Mouse (Mus musculus) cerebellum, adult 9-10 months (tissue): ENCODE data around the gene Dynll1.

ENCODE experiments used
- DNase-seq: peaks from one replicate; pipeline ENCODE4 v3.0.0; 2022

The Dynll1 gene

DNA sequence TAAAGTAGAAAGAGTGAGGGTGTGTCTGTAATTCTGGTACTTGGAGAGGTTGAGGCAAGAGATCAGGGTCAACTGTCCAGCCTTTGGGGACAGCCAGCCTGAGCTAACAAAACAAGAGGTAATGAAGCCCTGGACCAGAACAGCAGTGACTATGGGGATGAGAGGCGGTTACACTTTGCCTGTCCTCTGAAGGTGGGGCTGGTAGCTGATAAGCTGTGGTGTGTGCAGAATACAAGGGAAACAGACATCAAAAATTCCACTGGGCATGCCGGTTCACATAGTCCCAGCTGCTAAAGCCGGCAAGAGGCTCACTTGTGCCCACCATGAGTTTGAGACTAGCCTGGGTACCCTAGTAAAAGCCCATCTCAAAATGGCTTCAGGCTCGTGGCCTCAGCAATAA is 11.6 kb upstream of the Dynll1 start:
- DNase-seq: no peak

DNA sequence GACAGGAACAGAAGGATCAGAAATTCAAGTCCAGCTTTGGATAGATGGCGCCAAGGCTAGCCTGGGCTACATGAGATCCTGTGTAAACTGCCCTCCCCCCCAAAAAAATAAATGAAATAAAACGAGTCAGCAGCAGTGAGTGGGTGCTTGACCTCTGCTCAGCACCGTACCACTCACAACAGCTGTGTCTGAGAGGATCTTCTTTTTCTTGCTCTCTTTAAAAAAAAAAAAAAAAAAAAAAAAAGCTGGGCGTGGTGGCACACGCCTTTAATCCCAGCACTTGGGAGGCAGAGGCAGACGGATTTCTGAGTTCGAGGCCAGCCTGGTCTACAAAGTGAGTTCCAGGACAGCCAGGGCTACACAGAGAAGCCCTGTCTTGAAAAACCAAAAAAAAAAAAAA is 1.4 kb upstream of the Dynll1 start:
- DNase-seq: peak; percentile 41

DNA sequence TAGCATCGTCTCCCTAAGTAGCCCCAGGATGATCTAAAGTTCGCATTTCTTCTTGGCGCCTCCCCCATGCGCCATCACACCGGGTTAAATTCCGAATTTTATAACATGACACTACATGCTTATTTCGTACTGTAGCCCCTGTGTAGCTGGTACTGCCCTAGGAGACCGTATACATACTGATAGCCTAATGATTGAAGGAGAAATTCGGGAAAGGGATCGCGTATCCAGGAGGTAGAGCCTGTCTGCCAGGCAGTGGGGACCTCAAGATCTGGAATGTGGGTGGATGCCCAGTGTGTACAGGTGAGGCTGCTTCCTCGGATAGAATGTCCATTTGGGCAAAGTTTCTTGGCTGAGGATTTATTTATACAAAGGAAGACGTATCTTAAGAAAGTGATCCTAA is 816 bp upstream of the Dynll1 start:
- peak; percentile 63 for DNase-seq

DNA sequence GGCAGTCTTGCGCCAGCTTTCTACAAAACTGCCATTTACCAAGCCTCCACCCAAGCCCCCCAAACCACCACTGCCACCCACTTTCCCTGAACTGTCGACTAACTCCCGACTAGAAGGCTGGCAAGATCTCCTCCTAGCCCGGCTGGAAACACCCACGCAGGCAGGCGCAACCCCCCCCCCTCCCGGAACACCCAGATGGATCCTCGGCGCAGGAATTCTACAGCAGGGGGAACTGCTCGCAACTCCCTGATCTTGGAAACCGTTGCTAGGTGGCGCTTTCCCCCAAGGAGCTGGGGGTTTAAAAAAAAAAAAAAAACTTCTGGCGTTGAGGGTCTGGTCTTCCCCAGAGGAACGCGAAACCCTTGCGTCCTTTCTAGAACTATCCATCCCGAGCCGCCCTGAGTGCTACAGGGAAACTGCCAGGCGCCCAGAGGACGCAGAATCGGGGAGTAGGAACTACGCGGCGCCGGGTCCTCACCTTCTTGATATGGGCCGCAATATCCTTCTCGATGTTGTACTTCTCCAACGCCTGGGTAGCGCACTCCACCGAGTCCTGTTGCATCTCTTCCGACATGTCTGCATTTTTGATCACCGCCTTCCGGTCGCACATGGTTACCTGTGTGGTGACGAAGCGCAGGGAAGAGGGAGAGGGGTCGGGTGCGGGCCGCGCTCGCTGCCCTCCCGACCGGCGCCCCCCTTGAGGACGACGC is 609 bp downstream of the Dynll1 start:
- peak; percentile 71 for DNase-seq

DNA sequence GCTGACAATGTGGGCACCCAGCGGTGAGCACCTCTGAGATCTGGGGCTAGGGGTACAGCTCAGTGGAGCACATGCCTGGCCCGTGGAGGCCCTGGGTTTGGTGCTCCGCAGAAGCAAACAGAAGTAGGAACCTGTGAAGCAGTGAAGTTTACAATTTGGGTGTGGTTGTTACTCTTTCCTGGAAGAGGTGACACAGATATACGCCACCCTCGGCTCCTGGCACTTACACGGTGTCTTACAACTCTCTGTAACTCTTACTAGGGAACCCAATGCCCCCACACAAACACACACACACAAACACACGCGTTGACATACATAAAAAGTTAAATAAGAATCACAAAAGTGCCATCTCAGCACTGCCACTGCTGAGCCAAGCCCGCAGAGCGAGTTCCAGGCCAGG is 4.5 kb downstream of the Dynll1 start:
- DNase-seq: no peak

DNA sequence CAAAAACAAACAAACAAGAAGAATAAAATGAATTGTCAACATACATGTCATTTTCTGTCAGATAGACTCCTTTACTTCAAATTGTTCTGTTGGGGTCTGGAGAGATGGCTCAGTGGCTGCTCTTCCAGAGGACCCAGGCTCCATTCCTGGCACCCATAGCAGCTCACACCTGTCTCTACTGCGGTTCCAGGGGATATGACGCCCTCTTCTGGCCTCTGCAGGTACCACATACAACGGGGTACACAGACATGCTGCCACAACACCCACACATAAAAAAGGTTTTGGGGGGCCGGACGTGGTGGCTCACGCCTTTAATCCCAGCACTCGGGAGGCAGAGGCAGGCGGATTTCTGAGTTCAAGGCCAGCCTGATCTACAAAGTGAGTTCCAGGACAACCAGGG is 6.6 kb downstream of the Dynll1 start:
- no peak for DNase-seq

DNA sequence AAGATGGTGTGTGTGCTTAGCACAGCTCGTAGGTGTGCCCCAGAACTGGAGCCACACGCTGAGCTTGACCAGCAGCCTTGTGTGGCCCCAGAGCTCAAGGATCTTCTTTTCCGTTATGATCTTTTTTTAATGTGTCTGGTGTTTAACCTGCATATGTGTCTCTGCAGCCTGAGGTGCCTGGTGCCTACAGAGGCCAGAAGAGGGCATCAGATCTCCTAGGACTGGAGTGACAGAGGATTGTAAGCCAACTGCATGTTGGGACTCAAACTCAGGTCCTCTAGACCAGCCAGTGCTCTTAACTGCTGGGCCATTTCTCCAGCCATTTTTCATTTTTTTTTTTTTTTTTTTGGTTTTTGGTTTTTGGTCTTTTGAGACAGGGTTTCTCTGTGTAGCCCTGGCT is 16.1 kb downstream of the Dynll1 start:
- no peak for DNase-seq

DNA sequence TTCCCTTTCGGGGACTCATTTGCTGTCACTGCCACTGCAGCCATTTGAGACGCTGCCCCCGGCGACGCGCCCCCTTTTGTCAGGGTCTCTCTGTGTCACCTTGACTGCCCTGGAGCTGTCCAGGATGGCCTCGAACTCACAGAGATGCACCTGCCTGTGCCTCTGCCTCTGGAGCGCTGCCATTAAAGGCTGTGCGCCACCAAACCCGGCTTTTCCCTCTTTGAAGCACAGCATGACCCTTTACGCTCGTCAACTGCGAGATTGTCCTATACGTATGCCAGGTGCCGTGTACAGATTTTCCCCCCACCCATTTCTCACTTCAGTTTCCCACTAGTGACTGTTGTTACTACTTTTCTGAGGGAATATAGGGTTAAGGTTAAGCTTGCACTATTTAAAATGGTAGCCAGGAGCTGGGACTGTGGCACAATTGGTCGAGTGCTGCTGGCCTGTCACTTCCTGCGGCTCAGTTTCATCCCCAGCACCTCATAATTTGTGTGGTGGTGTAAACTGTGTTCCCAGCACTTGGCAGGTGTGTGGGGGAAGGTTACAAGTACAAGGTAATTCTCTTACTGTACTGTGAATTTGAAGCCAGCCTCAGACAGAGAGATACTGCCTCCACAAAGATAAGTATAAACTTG is 20.6 kb downstream of the Dynll1 start:
- peak; percentile 62 for DNase-seq

DNA sequence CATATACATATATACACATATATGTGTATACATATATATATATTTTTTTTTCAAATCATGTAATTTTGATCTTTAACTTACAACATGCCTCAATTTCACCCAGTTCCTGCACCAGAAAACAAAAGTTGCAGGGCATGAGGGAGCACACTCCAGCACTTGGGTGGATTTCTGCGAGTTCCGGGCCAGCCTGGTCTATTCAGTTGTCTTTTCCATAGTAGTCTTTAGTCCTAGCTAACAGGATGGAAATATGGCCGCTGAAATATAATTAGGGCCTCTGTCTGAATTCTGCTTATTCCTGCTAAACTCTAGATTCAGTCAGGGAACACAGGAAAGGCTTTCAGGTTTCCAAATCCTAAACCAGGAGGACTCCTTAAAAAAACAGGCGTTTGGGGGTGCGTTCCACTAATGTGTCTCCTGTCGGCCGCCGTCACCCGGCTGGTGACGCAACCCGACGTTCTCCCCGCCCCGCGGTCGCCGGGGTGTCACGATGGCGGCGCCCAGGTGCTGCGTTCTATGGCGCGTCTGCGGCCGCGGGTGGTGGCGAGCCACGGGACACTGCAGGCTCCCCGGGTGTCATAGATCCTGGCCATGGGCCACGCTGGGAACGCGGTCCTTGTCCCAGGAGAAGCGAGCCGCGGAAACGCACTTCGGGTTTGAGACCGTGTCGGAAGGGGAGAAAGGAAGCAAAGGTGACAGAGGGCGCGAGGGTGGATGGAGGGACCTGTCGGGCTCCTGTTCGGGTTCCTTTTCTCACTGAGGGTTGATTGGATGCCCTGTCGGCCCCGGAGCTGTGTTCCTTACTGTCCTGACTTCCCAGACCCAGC is 21.4 kb downstream of the Dynll1 start, which contains the start of gene Coq5:
Gene Coq5, plus strand, starts transcription at position 441 of the 824 bp plus-strand sequence.
- peak; percentile 88 for DNase-seq

DNA sequence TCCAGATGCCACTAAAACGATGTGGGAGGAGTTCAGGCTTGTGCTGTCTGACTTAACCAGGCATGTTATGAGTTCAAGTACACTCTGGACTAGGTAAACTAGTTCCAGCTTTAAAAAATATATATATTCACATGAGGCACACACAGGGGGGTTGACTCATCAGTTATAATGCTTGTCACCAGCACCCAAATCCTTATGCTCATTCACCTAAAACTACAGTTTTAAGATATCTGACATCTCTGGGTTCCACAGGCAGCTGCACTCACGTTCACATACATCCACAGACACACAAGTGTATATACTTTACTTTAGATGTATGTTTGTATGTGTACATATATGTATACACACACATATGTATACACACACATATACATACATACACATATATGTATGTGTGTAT is 22.0 kb downstream of the Dynll1 start:
- DNase-seq: no peak

DNA sequence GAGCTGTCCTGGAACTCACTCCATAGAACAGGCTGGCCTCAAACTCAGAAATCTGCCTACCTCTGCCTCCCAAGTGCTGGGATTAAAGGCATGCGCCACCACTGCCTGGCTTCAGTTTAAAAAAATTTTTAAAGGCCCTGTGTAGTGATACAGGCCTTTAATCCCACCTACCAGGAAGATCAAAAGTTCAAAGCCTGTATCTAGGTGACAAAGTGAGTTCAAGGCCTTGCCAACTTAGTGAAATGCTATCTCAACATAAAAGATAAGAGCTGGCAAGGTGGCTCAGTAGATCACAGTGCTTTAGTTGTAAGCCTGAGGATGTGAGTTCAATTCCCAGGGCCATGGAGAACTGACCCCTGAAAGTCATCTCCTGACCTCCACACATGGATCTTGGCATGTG is 22.7 kb downstream of the Dynll1 start:
- no peak for DNase-seq

DNA sequence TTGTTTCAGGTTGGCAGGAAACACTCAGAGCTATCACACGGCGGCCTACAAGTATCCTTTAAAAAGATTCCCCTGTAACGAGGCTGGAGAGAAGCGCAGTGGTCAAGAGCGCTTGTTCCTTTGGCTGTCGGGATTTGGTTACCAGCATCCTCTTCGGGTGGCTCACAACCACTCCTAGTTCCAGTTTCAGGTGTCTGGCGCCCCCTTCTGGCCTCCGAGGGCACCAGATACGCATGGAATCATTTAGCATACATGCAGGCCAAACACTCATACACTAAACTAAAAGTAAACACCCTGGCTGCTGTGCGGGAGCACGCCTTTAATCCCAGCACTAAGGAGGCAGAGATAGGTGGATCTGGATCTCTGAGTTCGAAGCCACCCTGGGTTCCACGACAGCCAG is 24.8 kb downstream of the Dynll1 start:
- DNase-seq: peak; percentile 50

DNA sequence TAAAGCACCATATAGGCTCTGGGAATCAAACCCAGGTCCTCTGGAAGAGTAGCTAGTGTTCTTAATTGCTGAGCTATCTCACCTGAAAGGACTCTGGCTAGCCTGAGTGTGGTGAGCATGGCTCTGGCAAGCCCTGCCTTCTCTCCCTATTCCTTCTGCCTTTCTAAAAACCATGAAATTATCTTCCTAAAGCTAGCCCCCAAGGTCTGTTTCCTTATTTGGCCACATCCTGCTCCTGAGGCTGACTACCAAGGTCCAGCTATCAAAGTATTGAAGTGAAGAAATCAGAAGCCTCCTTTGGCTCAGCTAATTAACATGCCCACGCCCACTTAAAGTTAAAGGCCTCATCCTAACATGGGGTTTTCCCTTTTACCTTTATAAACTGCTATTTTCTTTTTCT is 26.0 kb downstream of the Dynll1 start:
- DNase-seq: no peak

DNA sequence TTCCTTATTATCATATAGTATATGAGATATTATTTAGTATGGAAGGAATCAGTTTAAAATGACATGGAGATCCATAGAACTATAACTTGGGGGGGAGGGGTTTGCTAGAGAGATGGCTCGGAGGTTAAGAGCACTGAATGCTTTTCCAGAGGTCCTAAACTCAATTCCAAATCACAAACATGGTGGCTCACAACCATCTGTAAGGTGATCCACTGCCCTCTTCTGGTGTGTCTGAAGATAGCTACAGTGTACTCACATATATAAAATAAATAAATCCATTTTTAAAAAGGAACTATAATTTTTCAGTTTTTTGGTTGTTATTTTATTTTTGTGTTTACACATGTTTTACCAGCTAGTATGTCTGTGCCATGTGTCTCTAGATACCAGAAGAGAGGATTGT is 26.4 kb downstream of the Dynll1 start:
- DNase-seq: no peak

DNA sequence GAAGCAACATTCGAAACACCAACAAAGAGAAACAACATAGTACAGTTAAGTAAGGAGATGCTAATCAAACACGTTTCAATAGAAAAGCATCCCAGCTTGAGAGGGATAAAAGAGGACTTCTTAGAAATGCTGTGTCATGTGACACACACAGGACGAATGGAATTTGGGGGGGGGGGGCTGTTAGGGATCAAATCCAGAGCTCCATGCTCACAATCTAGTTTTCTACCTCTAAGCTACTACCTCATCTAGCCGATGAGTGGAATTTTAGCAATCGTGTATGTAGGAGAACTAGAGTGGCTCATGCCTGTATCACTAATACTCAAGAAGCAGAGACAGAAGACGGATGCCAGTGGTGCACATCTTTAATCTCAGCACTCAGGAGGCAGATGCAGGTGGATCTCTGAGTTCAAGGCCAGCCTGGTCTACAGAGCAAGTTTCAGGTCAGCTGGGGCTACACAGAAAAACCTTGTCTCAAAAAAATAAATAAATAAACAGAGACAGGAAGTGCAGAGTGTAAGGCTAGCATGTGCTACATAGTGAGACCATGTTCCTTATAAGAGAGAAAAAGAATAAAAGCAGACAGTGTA is 27.2 kb downstream of the Dynll1 start:
- peak; percentile 43 for DNase-seq

DNA sequence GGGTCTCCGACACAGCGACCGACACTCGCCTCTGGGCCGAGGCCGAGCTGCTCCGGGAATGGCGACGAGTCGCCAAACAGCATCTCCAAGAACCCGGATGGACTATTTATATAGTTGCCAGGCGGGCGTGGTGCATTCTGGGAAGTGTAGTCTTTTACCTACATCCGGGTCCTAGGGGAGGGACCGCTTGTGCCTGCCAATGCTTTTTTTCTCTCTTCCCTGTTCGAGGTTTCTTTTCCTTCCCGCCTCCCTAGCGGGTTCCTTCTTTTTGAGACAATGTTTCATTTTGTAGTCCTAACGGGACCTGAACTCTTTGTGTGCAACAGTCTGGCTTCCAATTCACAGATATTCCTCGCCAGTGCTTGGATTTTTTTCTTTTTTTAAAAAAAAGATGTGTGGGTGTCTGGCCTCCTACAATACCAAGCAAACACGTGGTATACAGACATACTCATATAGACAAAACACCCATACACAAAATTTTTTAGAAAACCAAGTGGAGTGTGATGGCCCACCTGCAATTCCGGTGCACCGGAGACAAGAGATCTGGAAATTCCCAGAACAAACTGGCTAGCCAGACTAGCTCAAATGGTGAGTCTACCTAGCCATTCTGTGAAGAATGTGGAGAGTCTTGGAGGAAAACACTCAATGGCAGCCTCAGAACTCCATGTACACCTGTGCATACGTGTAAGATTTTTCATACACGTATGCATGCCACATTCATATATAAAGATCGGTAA is 27.8 kb downstream of the Dynll1 start, which contains the start of gene Rnf10:
Gene Rnf10, minus strand, starts transcription at position 87 of the 737 bp plus-strand sequence.
- DNase-seq: peak; percentile 99

DNA sequence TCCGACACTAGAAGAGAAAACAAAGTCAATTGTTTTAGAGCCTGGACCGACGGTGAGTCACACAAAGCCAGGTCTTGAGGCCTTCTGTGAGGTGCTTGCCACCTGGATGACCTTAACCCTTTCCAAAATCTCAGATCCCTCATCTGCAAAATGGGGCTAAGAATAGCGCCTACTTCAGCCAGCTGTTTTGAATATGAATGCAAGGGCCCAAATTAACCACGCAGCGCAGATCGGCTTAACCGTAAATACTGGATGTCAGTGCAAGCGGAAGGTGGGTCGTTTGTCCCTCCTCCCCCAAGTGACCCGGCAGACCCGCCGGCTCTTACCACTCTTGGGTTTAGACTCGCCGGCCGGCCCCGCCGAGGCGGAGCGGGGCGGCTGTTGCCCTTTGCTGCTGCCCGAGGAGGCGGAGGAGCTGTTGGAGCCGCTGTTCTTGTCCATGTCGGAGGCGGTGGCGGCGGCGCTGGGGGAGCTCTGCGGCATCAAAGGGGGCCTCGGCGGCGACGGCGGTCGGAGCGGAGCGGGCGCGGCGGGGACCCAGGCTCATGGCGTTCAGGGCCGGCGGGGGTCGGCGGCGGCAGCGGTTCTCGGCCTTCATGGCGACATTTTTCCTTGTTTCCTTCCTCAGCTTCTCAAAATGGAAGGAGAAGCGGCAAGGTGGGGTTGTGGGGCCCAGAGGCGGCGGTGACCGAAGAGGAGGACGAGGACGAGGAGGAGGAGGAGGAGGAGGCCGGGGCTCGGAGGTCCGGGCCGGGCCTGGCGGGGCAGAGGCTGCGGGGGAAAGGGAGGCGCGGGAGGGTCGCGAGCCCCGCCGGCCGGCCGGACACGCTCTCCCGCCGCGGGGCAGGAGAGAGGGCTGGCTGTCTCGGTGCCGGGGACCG is 28.6 kb downstream of the Dynll1 start:
- peak; percentile 42 for DNase-seq

DNA sequence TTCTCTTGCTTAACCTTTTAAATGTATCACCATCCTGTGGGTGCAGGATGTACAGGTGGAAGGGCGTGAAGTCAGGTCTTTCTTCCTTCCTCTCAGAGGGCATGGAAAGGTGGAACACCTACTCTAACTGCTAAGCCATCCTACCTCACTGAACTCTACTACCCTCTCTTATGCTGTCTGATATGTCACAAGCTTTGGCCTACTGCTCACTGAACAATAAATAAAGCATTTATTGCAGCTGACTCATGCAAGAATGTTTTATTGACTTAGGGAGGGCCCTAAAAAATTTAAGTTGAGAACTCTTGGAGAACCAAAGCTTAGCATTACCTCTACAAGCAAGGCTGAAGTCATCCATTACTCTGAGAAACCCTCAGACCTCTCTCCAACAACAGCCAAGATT is 30.8 kb downstream of the Dynll1 start:
- DNase-seq: no peak

DNA sequence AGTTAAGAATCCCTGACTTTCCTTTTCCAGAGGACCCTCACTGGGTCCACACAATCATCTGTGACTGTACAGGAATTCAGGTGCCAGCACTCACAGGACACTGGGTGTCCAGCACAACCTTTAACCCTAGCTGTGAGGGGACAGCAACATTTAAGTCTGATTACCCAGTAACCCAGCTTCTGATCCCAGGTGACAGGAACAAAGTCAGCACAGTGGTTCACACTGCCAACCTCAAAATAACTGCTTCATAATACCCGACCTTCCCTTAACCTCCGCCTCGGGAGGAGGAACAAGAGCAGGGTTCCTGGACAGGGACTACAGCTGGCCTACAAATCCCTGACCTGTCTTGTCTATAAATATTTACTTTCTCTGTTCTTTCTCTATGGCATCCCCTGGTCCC is 32.5 kb downstream of the Dynll1 start:
- no peak for DNase-seq

DNA sequence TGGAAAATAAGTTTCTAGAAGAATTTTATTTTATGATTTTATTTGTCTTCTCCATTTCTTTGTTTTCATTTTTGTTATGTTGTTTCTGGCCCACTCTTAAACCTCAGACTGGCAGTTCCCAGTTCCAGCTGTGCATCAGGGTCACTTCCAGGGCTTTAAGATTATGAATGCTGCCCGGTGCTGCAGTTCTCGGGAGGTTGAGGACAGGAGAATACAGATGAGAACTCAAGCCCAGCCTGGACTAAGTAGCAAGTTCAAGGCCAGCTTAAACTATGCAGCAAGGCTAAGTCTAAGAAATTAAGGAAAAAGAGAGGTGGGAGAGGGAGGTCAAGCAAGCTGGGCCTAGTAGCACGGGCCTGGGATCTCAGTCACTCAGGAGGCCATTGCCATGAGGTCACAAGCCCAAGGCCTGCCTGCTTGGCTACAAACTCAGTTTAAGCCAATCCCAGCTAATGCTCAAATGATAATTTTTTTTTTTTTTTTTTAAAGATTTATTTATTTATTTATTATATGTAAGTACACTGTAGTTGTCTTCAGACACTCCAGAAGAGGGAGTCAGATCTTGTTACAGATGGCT is 33.2 kb downstream of the Dynll1 start:
- no peak for DNase-seq

DNA sequence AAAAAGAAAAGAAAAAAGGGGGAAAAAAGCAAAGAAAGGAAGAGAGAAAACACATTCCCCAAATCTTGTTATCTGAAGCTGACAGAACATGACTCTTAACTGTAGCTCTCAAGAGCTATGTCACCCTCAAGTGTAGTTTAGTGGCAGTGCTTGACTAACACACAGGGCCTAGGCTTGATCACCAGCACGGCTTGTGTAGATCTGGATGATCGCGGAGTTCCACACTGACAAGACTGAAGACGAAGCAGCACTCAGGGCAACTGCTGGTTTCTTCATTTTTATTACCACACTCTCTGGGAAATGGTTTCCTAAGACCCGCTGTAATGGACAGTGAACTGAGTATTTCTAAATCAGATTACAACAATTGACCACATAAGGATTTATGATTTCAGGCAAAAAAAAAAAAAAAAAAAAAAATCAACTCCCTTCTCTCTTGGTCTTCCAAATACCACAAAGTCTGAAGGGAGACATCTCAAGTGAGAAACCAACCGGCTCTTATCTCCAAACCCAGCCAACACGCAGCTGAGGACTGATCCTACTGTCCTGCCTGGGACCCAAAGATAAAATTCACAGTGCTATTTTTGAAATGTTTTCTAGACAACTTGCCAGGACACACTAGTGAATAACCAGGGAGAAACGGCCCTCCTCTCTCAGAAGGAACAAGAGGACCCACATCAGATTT is 33.9 kb downstream of the Dynll1 start:
- DNase-seq: no peak
